Mouse (Mus musculus) embryonic facial prominence, embryonic 13.5 days (tissue): ENCODE results near the gene Sycp3. TPM values are rescaled to one million over a fixed set of nuclear protein-coding genes. Genes with fewer than 3 reads are reported as not detected.
"Not testable (repeated sequence)": the region's sequence is repeated elsewhere in the genome, so short reads cannot be mapped to it uniquely, and the experiment has no call there.

Experiments
- ATAC-seq: fragments of 200-750 bp; cut with Nextera tagmentation; 2 replicates; pipeline ENCODE4 v1.8.0; 2017; ENCODE audit warnings: low read depth; ENCODE audit not compliant: insufficient number of reproducible peaks, insufficient read depth, low FRiP score, low TSS enrichment
- H3K27ac ChIP-seq: fragments of 300-500 bp; sonication (generic); 2 replicates; pipeline ENCODE4 v1.5.1; 2015; ENCODE audit warnings: moderate library complexity, mild to moderate bottlenecking, inconsistent platforms
- H3K27me3 ChIP-seq: fragments of 300-500 bp; sonication (generic); 2 replicates; pipeline ENCODE4 v1.6.1; 2015; ENCODE audit warnings: mild to moderate bottlenecking, inconsistent platforms
- H3K36me3 ChIP-seq: fragments of 300-500 bp; sonication (generic); 2 replicates; pipeline ENCODE4 v1.6.1; 2015; ENCODE audit warnings: mild to moderate bottlenecking, inconsistent platforms
- H3K4me1 ChIP-seq: fragments of 300-500 bp; sonication (generic); 2 replicates; pipeline ENCODE4 v1.6.1; 2015; ENCODE audit warnings: inconsistent platforms
- H3K4me2 ChIP-seq: fragments of 300-500 bp; sonication (generic); 2 replicates; pipeline ENCODE4 v1.6.1; 2015; ENCODE audit warnings: moderate library complexity, mild to moderate bottlenecking, inconsistent platforms
- H3K4me3 ChIP-seq: fragments of 300-500 bp; sonication (generic); 2 replicates; pipeline ENCODE4 v1.5.1; 2015; ENCODE audit warnings: mild to moderate bottlenecking, inconsistent platforms
- H3K9ac ChIP-seq: fragments of 300-500 bp; sonication (generic); 2 replicates; pipeline ENCODE4 v1.6.1; 2015; ENCODE audit warnings: mild to moderate bottlenecking, inconsistent platforms
- H3K9me3 ChIP-seq: fragments of 300-500 bp; sonication (generic); 2 replicates; pipeline ENCODE4 v1.6.1; 2016; ENCODE audit warnings: inconsistent platforms
- WGBS: fragments of 180-500 bp; shearing (Covaris S2); methylation state at CpG from one replicate; pipeline ENCODE4 v1.1.7; 2015; ENCODE audit warnings: mixed read lengths; 5-methylcytosine and 5-hydroxymethylcytosine counted together
- polyA plus RNA-seq: library from polyadenylated mRNA; unstranded; fragments of >200 nt; fragmentation: Nextera tagmentation; extraction: Ambion mirVana; gene quantifications from 2 replicates; pipeline ENCODE4 v1.2.1, GENCODE M21; 2015

Gene Sycp3
- polyA plus RNA-seq, 1 experiment from 2014 or later: 0.42 TPM

DNA sequence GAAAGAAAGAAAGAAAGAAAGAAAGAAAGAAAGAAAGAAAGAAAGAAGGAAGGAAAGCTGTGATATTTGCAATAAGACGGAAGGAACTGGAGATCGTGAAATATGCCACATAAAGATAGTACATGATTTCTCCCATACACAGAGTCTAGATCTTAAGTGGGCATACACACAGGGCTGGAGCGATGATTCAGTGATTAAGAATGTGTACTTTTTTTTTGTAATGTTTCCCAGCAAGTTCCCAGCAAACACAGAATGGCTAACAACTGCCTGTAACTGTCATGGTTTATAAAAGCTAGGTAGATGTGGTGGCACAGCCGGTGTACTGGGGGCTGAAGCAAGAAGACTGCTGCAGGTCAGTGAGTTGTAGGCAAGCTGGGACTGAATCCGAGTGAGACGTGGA, 7.4 kb upstream of the Sycp3 start:
- Histone ChIP-seq H3K9ac (no peak overlapping the region), H3K27ac (no peak overlapping the region), H3K9me3 (no peaks in the 10 kb centered on the region), H3K27me3 (no peaks in the 10 kb centered on the region), H3K4me2 (no peak overlapping the region), H3K36me3 (no peaks in the 10 kb centered on the region), H3K4me1 (peaks cover 5% of the 10 kb centered on the region; the same call in 1 of the 2 replicates), H3K4me3 (no peak overlapping the region)
- 89% methylated on average over 6 of the region's 6 CpGs for WGBS
- ATAC-seq: no peak

- H3K4me1 ChIP-seq: no peaks in the 10 kb centered on the region
- no peaks in the 10 kb centered on the region for H3K27me3 ChIP-seq
- H3K4me2 ChIP-seq: peak overlapping the region; percentile 21; the same call in 1 of the 2 replicates
- no peak overlapping the region for H3K4me3 ChIP-seq
- ATAC-seq: no peak
- H3K27ac ChIP-seq: no peak overlapping the region
- H3K9me3 ChIP-seq: no peaks in the 10 kb centered on the region
- no peaks in the 10 kb centered on the region for H3K36me3 ChIP-seq
- H3K9ac ChIP-seq: no peak overlapping the region
- 40% methylated on average over 6 of the region's 6 CpGs for WGBS
Measured at GRCm38 (mm10) chr10:88457816-88458215, 1.6 kb upstream of the Sycp3 start.

DNA sequence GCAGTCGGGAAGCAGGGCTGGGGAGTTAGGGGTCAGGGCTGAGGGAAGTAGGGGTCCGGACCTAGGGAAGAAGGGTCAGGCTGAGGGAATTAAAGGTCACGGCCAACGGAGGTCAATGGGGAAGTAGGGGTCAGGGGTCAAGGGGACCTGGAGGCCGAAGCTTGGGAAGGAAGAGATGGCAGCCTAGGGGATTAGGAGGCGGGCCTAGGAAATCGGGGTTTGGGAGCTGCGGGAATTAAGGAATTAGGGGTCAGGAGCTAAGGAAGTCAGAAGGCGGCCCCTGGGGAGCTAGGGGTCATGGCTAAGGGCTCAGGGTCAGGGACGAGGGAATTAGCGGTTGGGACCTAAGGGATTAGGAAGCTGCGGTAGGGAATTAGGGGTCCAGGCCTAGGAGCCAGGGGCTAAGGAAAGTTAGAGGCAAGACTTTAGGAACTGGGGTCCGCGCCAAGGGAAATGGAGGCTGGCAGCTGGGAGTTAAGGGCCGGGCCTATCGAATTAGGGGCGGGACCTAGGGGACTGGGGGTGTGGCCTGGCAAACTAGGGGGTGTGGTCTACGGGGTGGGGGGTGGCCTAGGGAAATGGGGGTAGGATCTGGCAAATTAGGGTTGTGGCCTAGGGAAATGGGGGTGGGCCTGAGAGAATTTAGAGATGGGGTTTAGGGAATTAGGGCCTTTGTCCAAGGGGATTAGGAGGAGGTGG, 902 bp downstream of the Sycp3 start:
- Histone ChIP-seq H3K9me3 (no peaks in the 10 kb centered on the region), H3K9ac (no peak overlapping the region), H3K4me2 (no peak overlapping the region), H3K36me3 (no peaks in the 10 kb centered on the region), H3K27me3 (no peaks in the 10 kb centered on the region), H3K4me1 (no peaks in the 10 kb centered on the region), H3K27ac (no peak overlapping the region), H3K4me3 (no peak overlapping the region)
- peak; percentile 21; the same call in 1 of the 2 replicates for ATAC-seq
- 62% methylated on average over 18 of the region's 18 CpGs for WGBS

GRCm38 (mm10) chr10:88482866-88483265, 23.5 kb downstream of the Sycp3 start:
- not testable (repeated sequence) for ATAC-seq, H3K4me3 ChIP-seq, H3K27ac ChIP-seq, H3K9me3 ChIP-seq, H3K4me2 ChIP-seq, H3K9ac ChIP-seq, H3K27me3 ChIP-seq, H3K4me1 ChIP-seq
- peaks cover 11% of the 10 kb centered on the region; the same call in 1 of the 2 replicates for H3K36me3 ChIP-seq
- 90% methylated on average over 10 of the region's 10 CpGs for WGBS

DNA sequence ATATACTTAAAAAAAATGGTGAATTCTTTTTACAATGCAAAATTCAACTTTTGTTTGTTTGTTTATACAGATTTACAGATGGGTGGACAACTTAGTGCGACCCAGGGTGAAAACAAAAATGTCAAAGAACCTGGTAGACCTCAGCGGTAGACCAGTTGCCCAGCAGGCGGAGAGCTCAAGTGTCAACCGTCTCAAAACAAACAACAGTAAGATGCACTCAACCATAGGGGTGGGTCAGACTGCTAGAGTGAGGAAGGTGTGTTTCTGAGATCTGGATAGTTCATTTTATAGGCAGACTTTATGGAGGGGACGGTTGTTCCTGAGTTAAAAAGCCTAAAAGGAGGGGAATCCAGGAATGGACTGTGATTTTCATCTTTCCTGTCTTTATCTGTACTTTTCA, 29.3 kb downstream of the Sycp3 start:
- Histone ChIP-seq H3K27me3 (no peaks in the 10 kb centered on the region), H3K9ac (no peak overlapping the region), H3K4me3 (no peak overlapping the region), H3K27ac (no peak overlapping the region), H3K36me3 (peaks cover 11% of the 10 kb centered on the region; the same call in 1 of the 2 replicates), H3K9me3 (no peaks in the 10 kb centered on the region), H3K4me1 (no peaks in the 10 kb centered on the region), H3K4me2 (no peak overlapping the region)
- 90% methylated on average over 5 of the region's 5 CpGs for WGBS
- ATAC-seq: no peak

DNA sequence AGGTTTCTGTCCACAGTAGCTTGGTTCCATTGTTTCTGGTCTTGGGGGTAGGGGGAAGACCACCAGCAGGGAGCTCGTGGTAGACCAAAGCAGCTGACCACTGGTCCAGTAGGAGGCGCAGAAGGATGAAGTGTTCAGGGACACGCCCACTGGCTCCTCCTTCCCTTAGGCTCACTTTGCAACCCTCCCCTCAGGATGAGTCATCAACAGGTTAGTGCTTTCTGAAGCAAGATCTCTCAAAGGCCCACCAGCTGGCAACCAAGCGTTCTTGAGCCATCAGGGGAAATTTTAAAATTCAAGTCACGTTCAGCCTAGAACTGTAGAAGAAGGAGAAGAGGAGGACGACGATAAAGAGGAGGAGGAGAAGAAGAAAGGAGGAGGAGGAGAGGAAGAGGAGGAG, 32.3 kb downstream of the Sycp3 start:
- Histone ChIP-seq H3K27me3 (no peaks in the 10 kb centered on the region), H3K4me3 (no peak overlapping the region), H3K4me1 (peaks cover 7% of the 10 kb centered on the region), H3K9me3 (no peaks in the 10 kb centered on the region), H3K36me3 (no peaks in the 10 kb centered on the region), H3K4me2 (no peak overlapping the region), H3K27ac (no peak overlapping the region), H3K9ac (no peak overlapping the region)
- no peak for ATAC-seq
- 65% methylated on average over 7 of the region's 7 CpGs for WGBS

GRCm38 (mm10) chr10:88492658-88493057, 33.3 kb downstream of the Sycp3 start:
- no peaks in the 10 kb centered on the region for H3K36me3 ChIP-seq
- H3K4me1 ChIP-seq: peaks cover 14% of the 10 kb centered on the region
- no peak for ATAC-seq
- no peak overlapping the region for H3K4me3 ChIP-seq
- no peak overlapping the region for H3K27ac ChIP-seq
- WGBS: 86% methylated on average over 8 of the region's 8 CpGs
- H3K9ac ChIP-seq: no peak overlapping the region
- no peaks in the 10 kb centered on the region for H3K9me3 ChIP-seq
- no peak overlapping the region for H3K4me2 ChIP-seq
- no peaks in the 10 kb centered on the region for H3K27me3 ChIP-seq

DNA sequence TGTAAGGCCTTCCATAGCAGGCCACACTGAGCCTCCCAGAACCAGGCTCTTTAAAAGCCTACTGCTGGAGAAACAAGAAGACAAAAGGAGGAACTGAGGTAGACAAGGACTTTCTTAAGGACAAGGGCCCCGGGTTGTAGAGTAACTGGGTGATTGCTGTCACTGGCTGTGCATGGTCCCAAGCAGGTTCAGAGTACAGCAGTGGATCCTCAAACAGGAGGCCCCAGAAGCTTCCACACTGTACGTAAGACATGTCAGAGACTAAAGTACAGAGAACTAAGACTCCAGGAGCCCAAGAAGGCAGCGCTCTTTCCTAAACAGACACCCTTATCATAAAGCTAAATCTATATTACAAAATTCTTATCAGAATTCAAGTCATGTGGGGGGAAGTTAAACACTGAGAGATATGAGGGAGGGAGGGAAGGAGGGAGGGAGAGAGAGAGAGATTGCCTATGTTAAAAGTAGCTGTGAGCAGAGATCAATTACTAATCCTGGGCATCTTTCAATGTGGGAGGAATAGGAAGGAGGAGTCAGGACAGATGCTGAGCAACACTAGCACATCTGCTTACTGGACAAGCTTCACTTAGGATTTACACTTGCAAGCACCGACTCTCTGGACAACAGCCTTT, 35.7 kb downstream of the Sycp3 start:
- Histone ChIP-seq H3K4me3 (no peak overlapping the region), H3K4me2 (no peak overlapping the region), H3K27ac (no peak overlapping the region), H3K4me1 (peaks cover 18% of the 10 kb centered on the region), H3K27me3 (no peaks in the 10 kb centered on the region), H3K9me3 (no peaks in the 10 kb centered on the region), H3K9ac (no peak overlapping the region), H3K36me3 (no peaks in the 10 kb centered on the region)
- 83% methylated on average over 4 of the region's 4 CpGs for whole genome bisulfite sequencing
- ATAC-seq: no peak

DNA sequence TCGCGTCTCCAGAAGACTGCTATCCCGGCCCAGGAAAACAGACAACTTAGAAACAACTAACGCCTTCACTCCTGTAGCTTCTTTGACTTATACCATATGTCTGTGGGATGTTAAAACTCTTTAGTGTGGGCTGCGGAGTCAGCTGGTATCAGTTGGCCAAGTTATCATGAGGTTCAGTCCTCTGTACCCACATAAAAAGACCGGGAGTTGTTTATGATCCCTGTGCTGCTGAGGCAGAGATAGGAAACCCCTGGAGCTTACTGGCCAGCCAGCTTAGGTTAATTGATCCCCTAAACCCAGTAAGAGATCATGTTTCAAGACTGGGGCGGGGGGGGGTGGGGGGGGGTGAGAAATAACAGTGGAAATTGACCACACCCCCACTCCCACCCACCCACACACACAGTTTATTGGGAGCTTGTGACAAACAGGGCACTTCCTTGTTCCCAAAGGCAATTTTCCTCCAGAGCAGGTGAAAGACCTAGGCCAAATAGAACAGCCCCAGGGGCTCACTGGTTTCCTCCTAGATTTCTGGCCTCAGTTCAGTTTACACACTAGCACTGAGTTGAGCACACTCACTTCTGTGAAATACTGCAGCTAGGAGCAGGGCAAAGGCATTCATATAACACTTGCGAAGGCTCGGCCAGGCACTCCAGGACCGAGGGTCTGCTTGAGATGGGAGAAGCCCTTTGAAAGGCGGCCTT, 37.6 kb downstream of the Sycp3 start:
- Histone ChIP-seq H3K9ac (no peak overlapping the region), H3K36me3 (no peaks in the 10 kb centered on the region), H3K9me3 (no peaks in the 10 kb centered on the region), H3K27ac (no peak overlapping the region), H3K4me3 (no peak overlapping the region), H3K27me3 (no peaks in the 10 kb centered on the region), H3K4me2 (no peak overlapping the region), H3K4me1 (peaks cover 29% of the 10 kb centered on the region)
- 45% methylated on average over 11 of the region's 11 CpGs for WGBS
- no peak for ATAC-seq

GRCm38 (mm10) chr10:88499993-88500392, 40.6 kb downstream of the Sycp3 start:
- no peaks in the 10 kb centered on the region for H3K27me3 ChIP-seq
- WGBS: 64% methylated on average over 5 of the region's 5 CpGs
- H3K9me3 ChIP-seq: no peaks in the 10 kb centered on the region
- no peak overlapping the region for H3K4me3 ChIP-seq
- H3K27ac ChIP-seq: no peak overlapping the region
- no peak for ATAC-seq
- H3K4me2 ChIP-seq: no peak overlapping the region
- H3K36me3 ChIP-seq: no peaks in the 10 kb centered on the region
- H3K4me1 ChIP-seq: peaks cover 40% of the 10 kb centered on the region
- H3K9ac ChIP-seq: no peak overlapping the region

- Histone ChIP-seq H3K27ac (no peak overlapping the region), H3K9ac (no peak overlapping the region), H3K4me2 (no peak overlapping the region), H3K4me3 (no peak overlapping the region), H3K36me3 (no peaks in the 10 kb centered on the region), H3K4me1 (peaks cover 34% of the 10 kb centered on the region), H3K9me3 (no peaks in the 10 kb centered on the region), H3K27me3 (no peaks in the 10 kb centered on the region)
- 62% methylated on average over 10 of the region's 10 CpGs for WGBS
- ATAC-seq: no peak
Measured at GRCm38 (mm10) chr10:88501370-88501769, 42.0 kb downstream of the Sycp3 start.
